Mouse (Mus musculus) embryonic facial prominence, embryonic 11.5 days (tissue): ENCODE measurements at regions not wholly inside any gene's neighbourhood (a gene's known extent, or its start where the extent isn't known, plus 50 kb on each side); places are given as distances from the start of the nearest gene placed in this dataset.

Experiments
- ATAC-seq: fragments of 200-750 bp; cut with Nextera tagmentation; replicated peaks from 2 replicates; pipeline ENCODE4 v1.8.0; 2017; ENCODE audit warnings: low read depth; ENCODE audit not compliant: insufficient number of reproducible peaks, low FRiP score, low TSS enrichment
- DNase-seq: peaks from one replicate; pipeline ENCODE4 v3.0.0-alpha.2; 2015; ENCODE audit warnings: low spot score
- H3K27ac ChIP-seq: fragments of 300-500 bp; sonication (generic); replicated peaks from 2 replicates; pipeline ENCODE4 v1.5.1; 2014; ENCODE audit warnings: mild to moderate bottlenecking, low read depth, low read length, control low read depth
- H3K27me3 ChIP-seq: fragments of 300-500 bp; sonication (generic); 2 replicates; pipeline ENCODE4 v1.6.1; 2014; ENCODE audit warnings: mild to moderate bottlenecking, low read length, moderate library complexity, mixed read lengths; ENCODE audit not compliant: control insufficient read depth, insufficient read depth
- H3K36me3 ChIP-seq: fragments of 300-500 bp; sonication (generic); replicated peaks from 2 replicates; pipeline ENCODE4 v1.6.1; 2014; ENCODE audit warnings: low read depth, mild to moderate bottlenecking, low read length, moderate library complexity, mixed read lengths; ENCODE audit not compliant: control insufficient read depth, insufficient read depth
- H3K4me1 ChIP-seq: fragments of 300-500 bp; sonication (generic); 2 replicates; pipeline ENCODE4 v1.6.1; 2014; ENCODE audit warnings: low read length, mixed read lengths; ENCODE audit not compliant: control insufficient read depth, insufficient read depth
- H3K4me2 ChIP-seq: fragments of 300-500 bp; sonication (generic); 2 replicates; pipeline ENCODE4 v1.6.1; 2014; ENCODE audit warnings: low read depth, mild to moderate bottlenecking, control low read depth, low read length, moderate library complexity
- H3K4me3 ChIP-seq: fragments of 300-500 bp; sonication (generic); 2 replicates; pipeline ENCODE4 v1.5.1; 2014; ENCODE audit warnings: low read depth, low read length, control low read depth
- H3K9ac ChIP-seq: fragments of 300-500 bp; sonication (generic); replicated peaks from 2 replicates; pipeline ENCODE4 v1.6.1; 2014; ENCODE audit warnings: mild to moderate bottlenecking, control low read depth, low read length
- H3K9me3 ChIP-seq: fragments of 300-500 bp; sonication (generic); replicated peaks from 2 replicates; pipeline ENCODE4 v1.6.1; 2016; ENCODE audit warnings: mild to moderate bottlenecking, low read length, inconsistent platforms, mixed read lengths; ENCODE audit not compliant: control insufficient read depth
- WGBS: fragments of 180-500 bp; shearing (Covaris S2); extraction: QIAGEN DNeasy Blood & Tissue Kit; methylation state at CpG from one replicate; pipeline ENCODE4 v1.1.7; 2014; 5-methylcytosine and 5-hydroxymethylcytosine counted together

DNA sequence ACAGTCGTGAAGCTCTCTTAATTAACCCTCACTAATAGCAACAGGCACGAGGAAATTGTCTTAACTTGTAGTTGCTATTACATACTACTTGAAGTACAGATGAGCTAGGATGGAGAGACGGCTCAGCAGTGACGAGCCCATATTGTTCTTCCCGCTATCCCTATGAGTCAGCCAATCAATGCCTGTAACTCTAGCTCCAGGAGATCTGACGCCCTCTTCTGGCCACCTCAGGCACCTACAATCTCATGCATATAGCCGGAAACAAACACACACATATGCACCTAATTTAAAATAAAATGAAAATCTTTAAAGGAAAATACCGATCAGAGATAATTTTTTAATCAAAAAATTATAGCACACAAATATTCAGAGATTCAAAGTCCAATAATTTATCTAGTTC, 125.3 kb upstream of the Fn1 start:
- Histone ChIP-seq H3K27ac (no peak overlapping the region), H3K4me1 (no peaks in the 10 kb centered on the region), H3K9ac (no peak overlapping the region), H3K9me3 (no peaks in the 10 kb centered on the region), H3K4me3 (no peak overlapping the region), H3K4me2 (no peak overlapping the region), H3K27me3 (no peaks in the 10 kb centered on the region), H3K36me3 (no peaks in the 10 kb centered on the region)
- ATAC-seq (no peak), DNase-seq (no peak)
- 84% methylated on average over 8 of the region's 8 CpGs for WGBS

DNA sequence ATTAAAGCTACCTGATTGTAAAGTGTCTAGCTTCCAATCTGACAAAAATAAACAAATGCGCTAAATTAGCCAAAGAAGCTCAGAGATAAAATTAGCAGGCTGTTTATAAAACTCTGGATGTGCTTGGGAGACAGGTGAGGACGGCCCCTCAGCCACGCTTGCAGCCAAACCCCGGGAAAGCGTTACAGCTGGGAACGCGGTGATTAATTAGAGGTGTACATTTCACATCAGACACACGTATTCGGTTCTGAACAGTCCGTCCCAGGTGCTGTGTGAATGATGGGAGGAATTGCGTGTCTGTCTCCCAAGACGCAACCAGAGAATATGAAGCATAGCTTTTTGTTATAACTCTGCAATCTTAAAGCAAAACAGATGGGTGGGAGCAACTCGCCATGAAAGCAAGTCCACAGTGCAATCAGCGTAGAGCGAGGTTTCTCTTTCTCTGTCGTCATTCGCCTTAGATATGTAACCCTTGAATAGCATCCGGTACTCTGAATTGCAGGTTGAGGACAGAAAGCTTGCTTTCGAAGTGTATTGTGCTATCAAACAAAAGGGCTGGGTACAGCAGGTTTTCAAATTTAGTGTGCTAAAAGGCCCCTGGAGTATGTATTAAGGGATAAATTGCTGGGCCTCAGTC, 123.0 kb upstream of the Fn1 start:
- Histone ChIP-seq H3K27ac (no peak overlapping the region), H3K4me3 (no peak overlapping the region), H3K9me3 (no peaks in the 10 kb centered on the region), H3K4me2 (no peak overlapping the region), H3K9ac (no peak overlapping the region), H3K36me3 (no peaks in the 10 kb centered on the region), H3K4me1 (no peaks in the 10 kb centered on the region), H3K27me3 (no peaks in the 10 kb centered on the region)
- no peak for ATAC-seq
- WGBS, result 65% methylated on average over 19 of the region's 19 CpGs
- peak; percentile 42 for DNase-seq

DNA sequence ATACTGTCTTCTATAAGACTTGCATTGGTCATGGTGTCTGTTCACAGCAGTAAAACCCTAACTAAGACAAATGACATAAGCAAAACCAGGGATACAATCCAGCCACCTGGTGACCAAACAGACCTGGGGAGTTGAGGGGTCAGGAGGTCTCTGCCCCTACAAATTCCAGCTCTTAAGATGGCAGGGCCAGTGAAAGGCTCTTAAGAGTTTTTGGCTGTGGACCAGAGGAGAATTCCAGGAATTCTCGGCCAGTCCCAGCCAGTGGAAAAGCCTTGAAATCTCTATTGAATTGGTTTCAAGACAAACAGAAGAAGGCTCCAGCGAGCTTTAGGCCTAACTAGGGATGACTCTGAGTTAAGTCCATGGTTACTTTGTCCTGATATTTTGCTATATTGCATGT, 119.5 kb upstream of the Fn1 start:
- Histone ChIP-seq H3K4me1 (no peaks in the 10 kb centered on the region), H3K27ac (no peak overlapping the region), H3K36me3 (no peaks in the 10 kb centered on the region), H3K9ac (no peak overlapping the region), H3K9me3 (no peaks in the 10 kb centered on the region), H3K4me3 (no peak overlapping the region), H3K27me3 (no peaks in the 10 kb centered on the region), H3K4me2 (no peak overlapping the region)
- no peak for ATAC-seq
- 73% methylated on average over 2 of the region's 2 CpGs for WGBS
- DNase-seq, result no peak

DNA sequence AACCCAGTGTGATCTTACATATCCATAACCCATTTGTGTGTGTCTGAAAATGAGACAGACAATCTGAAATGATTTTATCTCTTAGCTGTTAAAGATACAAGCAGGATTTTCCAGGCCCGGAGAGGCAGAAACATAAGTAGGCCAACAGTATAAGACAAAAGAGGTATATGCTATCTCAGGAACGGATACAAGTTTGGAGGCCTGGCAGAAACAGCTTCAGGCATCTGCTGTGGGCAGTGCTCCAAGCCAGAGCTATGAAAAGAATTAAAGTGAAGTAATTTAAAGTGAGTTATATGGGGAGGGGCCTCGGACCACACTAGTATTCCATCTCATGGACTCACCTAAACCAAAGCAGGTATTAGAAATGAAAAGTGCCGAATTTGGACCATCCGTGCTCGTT, 118.8 kb upstream of the Fn1 start:
- ATAC-seq, result no peak
- WGBS, result 90% methylated on average over 6 of the region's 6 CpGs
- H3K27me3 ChIP-seq, result no peaks in the 10 kb centered on the region

DNA sequence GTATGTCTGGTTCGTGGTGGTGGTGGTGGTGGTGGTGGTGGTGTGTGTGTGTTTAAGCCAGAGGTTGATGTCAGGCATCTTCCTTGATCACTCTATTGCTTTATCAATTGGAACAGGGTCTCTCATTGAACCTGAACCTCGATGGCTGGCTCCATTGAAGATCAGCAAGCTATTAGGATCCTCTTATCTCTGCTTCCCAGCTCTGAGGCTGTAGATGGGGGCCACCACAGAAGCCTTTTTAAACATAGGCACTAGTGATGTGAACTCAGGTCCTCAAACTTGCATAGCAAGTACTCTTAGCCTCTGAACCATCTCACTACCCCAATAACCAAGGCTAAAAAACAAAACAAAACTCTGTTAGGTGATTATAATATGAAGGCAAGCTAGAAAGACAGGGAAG, 116.6 kb upstream of the Fn1 start:
- H3K4me3 ChIP-seq, result no peak overlapping the region
- no peak overlapping the region for H3K4me2 ChIP-seq
- no peaks in the 10 kb centered on the region for H3K36me3 ChIP-seq
- ATAC-seq (no peak), DNase-seq (no peak)
- H3K27ac ChIP-seq, result no peak overlapping the region
- H3K9ac ChIP-seq, result no peak overlapping the region
- H3K9me3 ChIP-seq, result no peaks in the 10 kb centered on the region
- WGBS, result 76% methylated on average over 2 of the region's 2 CpGs
- H3K4me1 ChIP-seq, result no peaks in the 10 kb centered on the region
- no peaks in the 10 kb centered on the region for H3K27me3 ChIP-seq

More for the DNA sequence above, 118.8 kb upstream of the Fn1 start:
- Histone ChIP-seq H3K9ac (no peak overlapping the region), H3K4me2 (no peak overlapping the region), H3K4me1 (no peaks in the 10 kb centered on the region), H3K4me3 (no peak overlapping the region), H3K27ac (no peak overlapping the region), H3K36me3 (no peaks in the 10 kb centered on the region), H3K9me3 (no peaks in the 10 kb centered on the region)
- no peak for DNase-seq

DNA sequence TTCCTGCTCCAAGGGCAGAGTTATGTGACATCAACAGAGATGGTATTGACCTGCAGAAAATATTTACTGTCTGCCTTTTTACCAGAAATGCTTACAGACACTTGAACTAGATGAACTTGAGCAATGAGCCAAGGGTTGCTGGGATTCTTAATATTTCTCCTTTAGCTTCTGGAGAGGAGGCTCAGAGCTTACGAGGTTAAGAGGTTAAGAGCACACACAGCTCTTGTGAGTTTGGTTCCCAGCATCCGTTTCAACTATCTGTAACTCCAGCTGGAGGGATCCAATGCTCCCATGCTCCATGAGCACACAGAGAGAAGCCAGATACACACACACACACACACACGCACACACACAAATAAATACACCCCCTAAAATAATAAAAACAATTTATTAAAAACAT, 114.7 kb upstream of the Fn1 start:
- H3K4me2 ChIP-seq, result no peak overlapping the region
- no peaks in the 10 kb centered on the region for H3K27me3 ChIP-seq
- no peaks in the 10 kb centered on the region for H3K9me3 ChIP-seq
- H3K27ac ChIP-seq, result no peak overlapping the region
- WGBS, result 75% methylated on average over 3 of the region's 3 CpGs
- no peaks in the 10 kb centered on the region for H3K4me1 ChIP-seq
- no peak overlapping the region for H3K9ac ChIP-seq
- no peak overlapping the region for H3K4me3 ChIP-seq
- H3K36me3 ChIP-seq, result no peaks in the 10 kb centered on the region
- DNase-seq (no peak), ATAC-seq (no peak)

DNA sequence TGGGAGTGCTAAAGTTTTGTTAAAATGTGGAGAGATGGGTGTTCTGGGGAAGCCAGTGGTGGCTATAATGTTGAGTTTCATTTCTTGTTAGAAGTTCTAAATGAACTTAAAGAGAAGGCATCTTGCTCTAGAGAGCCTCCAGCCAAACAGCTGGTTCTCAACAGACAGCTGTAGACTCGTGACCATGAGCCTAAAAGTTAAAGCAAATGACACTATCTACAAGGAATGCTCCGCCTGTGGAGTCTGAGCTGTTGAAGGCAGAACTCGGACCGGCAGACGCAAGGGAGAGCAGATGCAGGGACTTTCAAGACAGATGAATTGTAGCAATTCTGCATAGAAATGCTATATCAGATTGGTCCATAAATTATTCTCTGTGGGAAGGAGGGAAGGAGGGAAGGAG, 114.1 kb upstream of the Fn1 start:
- 85% methylated on average over 5 of the region's 5 CpGs for WGBS
- H3K9ac ChIP-seq, result no peak overlapping the region
- H3K4me3 ChIP-seq, result no peak overlapping the region
- DNase-seq (no peak), ATAC-seq (no peak)
- no peaks in the 10 kb centered on the region for H3K27me3 ChIP-seq
- no peaks in the 10 kb centered on the region for H3K36me3 ChIP-seq
- H3K4me2 ChIP-seq, result no peak overlapping the region
- H3K4me1 ChIP-seq, result no peaks in the 10 kb centered on the region
- no peaks in the 10 kb centered on the region for H3K9me3 ChIP-seq
- H3K27ac ChIP-seq, result no peak overlapping the region

DNA sequence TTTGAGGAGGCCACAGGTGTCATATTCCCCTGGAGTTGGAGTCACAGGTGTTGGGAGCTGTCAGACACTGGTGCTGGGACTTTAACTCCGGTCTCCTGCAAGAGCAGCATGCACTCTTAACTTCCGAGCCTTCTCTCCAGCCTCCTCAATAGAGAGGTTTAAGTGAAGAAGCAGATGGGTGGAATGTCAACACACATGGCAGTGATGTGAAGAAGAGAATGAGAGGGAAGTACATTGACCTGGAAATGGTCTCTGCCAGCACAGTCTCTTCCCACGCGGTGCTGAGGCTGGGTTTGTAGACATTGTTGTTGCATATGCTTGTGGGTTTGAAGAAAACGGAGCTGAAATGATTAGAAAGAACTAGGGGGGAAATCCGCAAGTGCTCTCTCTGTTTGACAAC, 112.0 kb upstream of the Fn1 start:
- ATAC-seq (no peak), DNase-seq (no peak)
- H3K27ac ChIP-seq, result no peak overlapping the region
- no peaks in the 10 kb centered on the region for H3K36me3 ChIP-seq
- H3K9me3 ChIP-seq, result no peaks in the 10 kb centered on the region
- no peak overlapping the region for H3K4me2 ChIP-seq
- WGBS, result 84% methylated on average over 6 of the region's 6 CpGs
- no peaks in the 10 kb centered on the region for H3K27me3 ChIP-seq
- H3K4me1 ChIP-seq, result no peaks in the 10 kb centered on the region
- no peak overlapping the region for H3K9ac ChIP-seq
- H3K4me3 ChIP-seq, result no peak overlapping the region
